Mouse (Mus musculus) embryonic fibroblast, embryonic 13.5 days (primary cell): ENCODE data around the gene Shc1.

Experiments
- CTCF ChIP-seq: IDR thresholded peaks from 2 replicates; pipeline ENCODE4 v1.5.1; 2011; ENCODE audit warnings: mild to moderate bottlenecking, control low read depth, low read length, moderate library complexity, borderline replicate concordance; ENCODE audit not compliant: insufficient read depth
- POLR2A ChIP-seq: IDR thresholded peaks from 2 replicates; pipeline ENCODE4 v1.6.1; 2011; ENCODE audit warnings: low read depth, mild to moderate bottlenecking, control low read depth, low read length, moderate library complexity

DNA sequence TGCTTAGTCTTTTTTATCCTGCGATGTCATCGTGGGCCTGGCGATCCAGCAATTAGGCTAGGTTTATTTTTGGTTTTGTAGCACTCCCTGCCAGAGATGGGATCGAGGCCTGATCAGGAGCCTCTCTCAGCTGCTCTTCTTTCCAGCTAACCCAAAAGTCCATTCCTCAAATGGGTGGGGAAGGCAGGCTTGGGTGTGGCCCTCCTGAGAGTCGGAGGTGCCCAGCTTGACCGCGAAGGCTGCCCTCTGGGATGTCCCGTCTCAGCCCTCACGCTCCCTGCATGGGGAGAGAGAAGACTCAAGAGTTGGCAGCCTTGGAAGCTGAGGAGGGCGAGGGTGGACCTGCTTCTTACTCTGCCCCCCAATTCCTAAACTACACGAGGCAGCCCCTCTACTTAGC lies 16.3 kb downstream of the Shc1 start:
- no peak for TF ChIP-seq CTCF
- no peak for TF ChIP-seq POLR2A
